Mouse (Mus musculus): ENCODE measurements around the gene Gm3269. TPM values are rescaled to one million over a fixed set of nuclear protein-coding genes. Genes with fewer than 3 reads are reported as not detected.

Gene Gm3269
- polyA plus RNA-seq (2014; fragmentation: Illumina TruSeq; extraction: RNeasy Lipid Tissue Mini Kit (QIAGEN cat#74804); ENCODE audit: low replicate concordance): not detected

GRCm38 (mm10) chr14:4837806-4838205 is at the start of gene Gm3269:
Gene Gm3269, plus strand, starts transcription at chr14:4838106.

GRCm38 (mm10) chr14:4855299-4855980 is 17.5 kb downstream of the Gm3269 start, which contains the start of gene Gm3264:
Gene Gm3264, plus strand, starts transcription at chr14:4855576.

GRCm38 (mm10) chr14:4892116-4892515 is 54.2 kb downstream of the Gm3269 start, which contains the start of gene Gm3278:
Gene Gm3278, plus strand, starts transcription at chr14:4892416.

Other genes with a start within 250 kb of the Gm3269 start
- gene Gm8159, start 205.8 kb upstream of the Gm3269 start, polyA plus RNA-seq (2014; fragmentation: Illumina TruSeq; extraction: RNeasy Lipid Tissue Mini Kit (QIAGEN cat#74804); ENCODE audit: low replicate concordance): not detected
- not detected for gene Gm3239, start 173.9 kb upstream of the Gm3269 start, polyA plus RNA-seq (2014; fragmentation: Illumina TruSeq; extraction: RNeasy Lipid Tissue Mini Kit (QIAGEN cat#74804); ENCODE audit: low replicate concordance)
- gene Gm7876, start 128.9 kb upstream of the Gm3269 start, polyA plus RNA-seq (2014; fragmentation: Illumina TruSeq; extraction: RNeasy Lipid Tissue Mini Kit (QIAGEN cat#74804); ENCODE audit: low replicate concordance): not detected
- not detected for gene Gm3252, start 111.3 kb upstream of the Gm3269 start, polyA plus RNA-seq (2014; fragmentation: Illumina TruSeq; extraction: RNeasy Lipid Tissue Mini Kit (QIAGEN cat#74804); ENCODE audit: low replicate concordance)
- gene Gm9602, start 61.8 kb upstream of the Gm3269 start, polyA plus RNA-seq (2014; fragmentation: Illumina TruSeq; extraction: RNeasy Lipid Tissue Mini Kit (QIAGEN cat#74804); ENCODE audit: low replicate concordance): not detected
- gene Gm3264, start 17.5 kb downstream of the Gm3269 start, polyA plus RNA-seq (2014; fragmentation: Illumina TruSeq; extraction: RNeasy Lipid Tissue Mini Kit (QIAGEN cat#74804); ENCODE audit: low replicate concordance): 0.59 TPM
- gene Gm3278, start 54.3 kb downstream of the Gm3269 start, polyA plus RNA-seq (2014; fragmentation: Illumina TruSeq; extraction: RNeasy Lipid Tissue Mini Kit (QIAGEN cat#74804); ENCODE audit: low replicate concordance): 0.74 TPM
- not detected for gene Gm8297, start 145.8 kb downstream of the Gm3269 start, polyA plus RNA-seq (2014; fragmentation: Illumina TruSeq; extraction: RNeasy Lipid Tissue Mini Kit (QIAGEN cat#74804); ENCODE audit: low replicate concordance)
- not detected for gene Gm3298, start 177.8 kb downstream of the Gm3269 start, polyA plus RNA-seq (2014; fragmentation: Illumina TruSeq; extraction: RNeasy Lipid Tissue Mini Kit (QIAGEN cat#74804); ENCODE audit: low replicate concordance)
- not detected for gene 4930555G01Rik, start 212.5 kb downstream of the Gm3269 start, polyA plus RNA-seq (2014; fragmentation: Illumina TruSeq; extraction: RNeasy Lipid Tissue Mini Kit (QIAGEN cat#74804); ENCODE audit: low replicate concordance)
- gene Gm8281, start 232.9 kb downstream of the Gm3269 start, polyA plus RNA-seq (2014; fragmentation: Illumina TruSeq; extraction: RNeasy Lipid Tissue Mini Kit (QIAGEN cat#74804); ENCODE audit: low replicate concordance): 1.8 TPM